Mouse (Mus musculus) limb, embryonic 10.5 days (tissue): Measurements from ENCODE around the gene Actl10. TPM values are rescaled to one million over a fixed set of nuclear protein-coding genes. Genes with fewer than 3 reads are reported as not detected.

Experiments used
- DNase-seq: peaks from one replicate; pipeline ENCODE4 v3.0.0-alpha.2; 2017; ENCODE audit warnings: low spot score
- H3K27ac ChIP-seq: fragments of 300-500 bp; sonication (generic); 2 replicates; pipeline ENCODE4 v1.5.1; 2016; ENCODE audit warnings: mild to moderate bottlenecking
- H3K27me3 ChIP-seq: fragments of 300-500 bp; sonication (generic); 2 replicates; pipeline ENCODE4 v1.6.1; 2016; ENCODE audit warnings: low read depth, mild to moderate bottlenecking; ENCODE audit not compliant: poor library complexity, severe bottlenecking
- H3K36me3 ChIP-seq: fragments of 300-500 bp; sonication (generic); 2 replicates; pipeline ENCODE4 v1.6.1; 2016; ENCODE audit warnings: mild to moderate bottlenecking, moderate library complexity
- H3K4me1 ChIP-seq: fragments of 300-500 bp; sonication (generic); 2 replicates; pipeline ENCODE4 v1.6.1; 2016
- H3K4me3 ChIP-seq: fragments of 300-500 bp; sonication (generic); 2 replicates; pipeline ENCODE4 v1.5.1; 2016; ENCODE audit warnings: mild to moderate bottlenecking, moderate library complexity
- H3K9me3 ChIP-seq: fragments of 300-500 bp; sonication (generic); replicated peaks from 2 replicates; pipeline ENCODE4 v1.6.1; 2016; ENCODE audit warnings: mild to moderate bottlenecking
- WGBS: fragments of 180-500 bp; shearing (Covaris S2); methylation state at CpG from one replicate; pipeline ENCODE4 v1.1.7; 2016; 5-methylcytosine and 5-hydroxymethylcytosine counted together
- polyA plus RNA-seq: library from polyadenylated mRNA; unstranded; fragments of >200 nt; fragmentation: Nextera tagmentation; extraction: Ambion mirVana; gene quantifications from 2 replicates; pipeline ENCODE4 v1.2.1, GENCODE M21; 2016

Gene Actl10
- polyA plus RNA-seq, 1 experiment from 2014 or later, result 0.28 TPM

GRCm38 (mm10) chr2:154595775-154596174, 44.2 kb downstream of the Actl10 start:
- no peaks in the 10 kb centered on the region for H3K27me3 ChIP-seq
- H3K36me3 ChIP-seq, result peaks cover 3% of the 10 kb centered on the region
- H3K27ac ChIP-seq, result no peak overlapping the region
- no peak for DNase-seq
- WGBS, result 81% methylated on average over 5 of the region's 5 CpGs
- H3K4me1 ChIP-seq, result no peaks in the 10 kb centered on the region
- no peak overlapping the region for H3K4me3 ChIP-seq
- H3K9me3 ChIP-seq, result no peaks in the 10 kb centered on the region

- Histone ChIP-seq H3K4me3 (no peak overlapping the region), H3K36me3 (peaks cover 3% of the 10 kb centered on the region), H3K9me3 (no peaks in the 10 kb centered on the region), H3K4me1 (no peaks in the 10 kb centered on the region), H3K27me3 (no peaks in the 10 kb centered on the region), H3K27ac (no peak overlapping the region)
- 82% methylated on average over 3 of the region's 3 CpGs for WGBS
- DNase-seq, result no peak
Observed at GRCm38 (mm10) chr2:154597399-154597798, 45.8 kb downstream of the Actl10 start.

GRCm38 (mm10) chr2:154600586-154600985, 49.0 kb downstream of the Actl10 start:
- Histone ChIP-seq H3K4me1 (peaks cover 16% of the 10 kb centered on the region), H3K4me3 (no peak overlapping the region), H3K9me3 (no peaks in the 10 kb centered on the region), H3K27me3 (peaks cover 6% of the 10 kb centered on the region; the same call in 1 of the 2 replicates), H3K36me3 (no peaks in the 10 kb centered on the region), H3K27ac (no peak overlapping the region)
- DNase-seq, result no peak
- WGBS, result 72% methylated on average over 6 of the region's 6 CpGs

DNA sequence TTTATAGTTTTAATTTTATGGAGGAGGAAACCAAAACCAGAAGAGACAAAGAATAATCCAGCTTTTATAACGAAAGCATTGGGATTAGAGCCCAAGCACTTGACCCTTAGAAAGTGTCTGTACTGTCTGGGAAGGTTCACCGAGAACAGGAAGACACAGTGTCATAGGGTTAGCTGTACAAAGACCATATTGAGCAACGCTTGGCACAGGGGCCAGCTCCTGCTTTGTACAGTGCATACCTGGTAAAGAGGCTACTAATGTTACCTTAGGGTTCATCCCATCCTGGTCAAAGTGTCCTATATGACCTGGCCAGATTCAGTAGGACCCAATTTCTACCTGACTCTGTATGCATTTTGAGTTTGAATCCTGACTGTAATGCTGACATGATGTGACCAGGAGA, 49.7 kb downstream of the Actl10 start:
- H3K9me3 ChIP-seq, result no peaks in the 10 kb centered on the region
- WGBS, result 80% methylated on average over 3 of the region's 3 CpGs
- H3K4me1 ChIP-seq, result peaks cover 16% of the 10 kb centered on the region
- peaks cover 10% of the 10 kb centered on the region; the same call in 1 of the 2 replicates for H3K27me3 ChIP-seq
- H3K36me3 ChIP-seq, result no peaks in the 10 kb centered on the region
- H3K27ac ChIP-seq, result no peak overlapping the region
- H3K4me3 ChIP-seq, result no peak overlapping the region
- no peak for DNase-seq

Other genes with a start within 250 kb of the Actl10 start
- not detected in 2 replicates for gene Bpifb9b, start 244.5 kb upstream of the Actl10 start, polyA plus RNA-seq
- gene Cdk5rap1, start 178.8 kb upstream of the Actl10 start, polyA plus RNA-seq, result 15.6 and 20.6 TPM in 2 replicates
- 2.8 and 3.2 TPM in 2 replicates for gene Snta1, start 143.7 kb upstream of the Actl10 start, polyA plus RNA-seq
- gene Cbfa2t2, start 115.3 kb upstream of the Actl10 start, polyA plus RNA-seq, result 54.0 and 59.2 TPM in 2 replicates
- 1.1 and 1.6 TPM in 2 replicates for gene 1700003F12Rik, start 4.7 kb upstream of the Actl10 start, polyA plus RNA-seq
- gene Necab3, start 7.1 kb downstream of the Actl10 start, polyA plus RNA-seq, result 2.0 and 2.1 TPM in 2 replicates
- gene E2f1, start 18.1 kb downstream of the Actl10 start, polyA plus RNA-seq, result 25.4 and 27.3 TPM in 2 replicates
- 11.4 and 14.5 TPM in 2 replicates for gene Pxmp4, start 51.9 kb downstream of the Actl10 start, polyA plus RNA-seq
- gene Zfp341, start 61.5 kb downstream of the Actl10 start, polyA plus RNA-seq, result 1.1 TPM in 2 replicates
- 0.34 and 0.64 TPM in 2 replicates for gene 4930519P11Rik, start 61.7 kb downstream of the Actl10 start, polyA plus RNA-seq
- gene Chmp4b, start 99.9 kb downstream of the Actl10 start, polyA plus RNA-seq, result 13.6 and 14.6 TPM in 2 replicates
- gene Gm14214, start 218.3 kb downstream of the Actl10 start, polyA plus RNA-seq, result not detected in 2 replicates
- gene Raly, start 239.3 kb downstream of the Actl10 start, polyA plus RNA-seq, result 55.0 and 61.9 TPM in 2 replicates
- gene a, start 239.6 kb downstream of the Actl10 start, polyA plus RNA-seq, result 32.5 and 45.1 TPM in 2 replicates